Mouse (Mus musculus): Measurements from ENCODE around the gene Hmga2.

DNA sequence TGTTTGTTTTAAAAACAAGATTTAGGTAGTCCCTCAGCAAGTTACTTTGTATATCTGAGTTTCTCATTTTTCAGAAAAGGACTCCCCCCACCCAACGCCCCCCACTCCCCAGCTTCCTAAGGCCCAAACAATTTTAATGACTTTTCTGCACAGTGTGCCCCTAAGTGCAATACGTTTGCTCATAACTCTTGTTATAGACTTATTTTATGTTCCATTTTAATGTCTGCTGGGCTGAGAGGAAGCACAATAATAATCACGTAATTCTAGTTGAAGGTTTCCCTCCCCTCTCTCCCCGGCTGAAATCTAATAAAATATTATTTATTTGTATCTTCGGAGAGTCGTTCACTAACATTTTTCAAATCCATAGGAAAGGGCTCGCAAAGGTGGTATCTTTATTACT is 58.1 kb downstream of the Hmga2 start:
- TF ChIP-seq ZC3H11A (IDR thresholded peaks at IDR 0.05; ENCODE audit: borderline replicate concordance, low read depth, low read length) (no peak), HCFC1 (IDR thresholded peaks at IDR 0.05; ENCODE audit: borderline replicate concordance, insufficient read depth, low read length) (no peak)

Data from ES-E14 (cell line).